Mouse (Mus musculus) spleen, postnatal 4 days (tissue): ENCODE results near the gene Crhbp.

Experiments used
- DNase-seq, 2 experiments: peaks; one replicate each; pipeline ENCODE4 v3.0.0; 2022; ENCODE audit warnings: low spot score in 2 of 2

Crhbp gene

DNA sequence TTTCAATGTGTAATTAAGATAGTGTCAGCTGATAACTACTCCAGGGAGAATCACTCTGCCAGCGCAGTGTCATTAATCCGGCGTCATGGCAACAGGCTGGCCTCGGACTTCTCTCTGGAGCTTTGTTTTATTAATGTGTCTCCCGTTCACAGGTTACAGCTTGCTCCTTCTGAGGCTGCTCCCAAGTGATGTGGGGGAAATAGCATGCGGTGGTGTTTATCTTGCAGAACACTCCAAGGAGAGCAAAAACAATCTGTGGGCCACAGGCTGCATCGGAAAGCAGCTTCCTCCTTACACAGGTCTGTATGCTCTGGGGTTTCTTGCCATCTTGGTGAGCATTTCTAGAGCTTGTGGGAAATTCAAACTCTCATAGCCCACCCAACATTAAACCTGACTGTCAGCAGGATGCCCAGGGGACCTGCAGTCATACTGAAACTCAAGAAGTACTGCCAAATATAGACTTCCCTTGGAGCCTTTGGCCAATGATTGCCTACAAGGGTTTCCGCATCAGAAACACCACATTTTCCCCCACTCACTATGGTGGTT, 25.4 kb downstream of the Crhbp start:
- DNase-seq = no peak

DNA sequence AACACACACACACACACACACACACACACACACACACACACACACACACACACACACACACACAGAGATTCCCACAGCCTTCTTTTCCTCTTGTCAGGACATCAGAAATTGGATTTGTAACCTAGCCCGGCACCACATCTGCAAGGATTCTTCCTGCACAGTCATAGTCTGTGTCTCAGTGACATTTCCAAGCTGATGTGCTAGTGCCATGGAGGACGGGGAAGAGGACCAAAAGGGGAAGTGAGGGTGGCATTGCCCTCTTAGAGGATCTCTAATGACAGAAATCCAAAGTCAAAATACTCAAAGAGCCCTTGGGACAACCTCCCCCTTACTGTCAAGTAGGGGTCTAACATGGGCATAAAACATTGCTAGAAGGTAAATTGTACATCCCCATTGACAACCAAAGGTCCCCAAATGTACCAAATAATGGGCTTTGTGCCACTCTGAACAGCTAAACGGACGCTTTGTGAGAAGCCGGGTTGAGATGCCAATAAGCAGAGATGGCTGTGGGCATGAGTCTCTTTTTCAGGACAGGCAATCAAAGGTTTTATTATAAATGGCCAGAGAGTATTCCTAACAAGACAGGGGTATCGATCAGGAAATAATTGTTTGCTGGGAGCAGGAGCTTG, 26.0 kb downstream of the Crhbp start:
- no peak for DNase-seq

DNA sequence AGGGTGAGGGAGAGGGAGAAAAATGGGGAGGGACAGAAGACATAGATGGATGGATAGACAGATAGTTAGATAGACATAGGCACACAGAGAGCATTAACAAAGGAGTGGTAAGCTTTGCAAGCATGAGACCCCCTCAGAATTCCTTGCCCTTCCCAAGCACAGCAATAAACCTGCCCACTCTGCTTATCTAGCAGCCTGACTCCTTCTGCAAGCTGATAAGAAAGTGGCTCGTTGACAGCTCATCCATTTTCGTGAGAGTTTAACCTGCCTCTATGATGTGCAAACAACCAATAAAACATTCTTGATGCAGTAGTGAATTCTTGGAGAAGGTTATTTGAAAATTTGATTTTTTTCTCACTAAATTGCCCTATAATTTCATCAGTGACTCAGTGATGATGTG, 32.5 kb downstream of the Crhbp start:
- no peak for DNase-seq

DNA sequence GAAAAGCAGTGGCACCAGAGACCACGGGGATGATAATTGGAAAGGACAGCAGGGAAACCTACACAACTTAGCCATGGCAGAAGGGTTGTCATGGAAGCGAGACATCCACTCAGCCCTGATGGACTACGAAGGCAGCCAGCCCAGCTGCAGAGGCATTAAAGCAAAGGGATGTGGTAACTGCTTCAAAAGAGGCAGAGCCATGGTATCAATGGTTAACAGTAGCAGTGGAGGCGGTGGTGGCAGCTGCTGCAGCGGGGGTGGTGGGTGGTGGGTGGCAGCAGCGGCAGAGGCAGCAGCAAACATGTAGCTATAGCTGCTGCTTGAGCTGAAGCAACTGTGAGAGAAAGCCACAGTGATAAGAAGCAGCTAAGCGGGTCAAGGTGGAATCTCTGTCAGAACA, 51.5 kb downstream of the Crhbp start:
- DNase-seq = no peak

DNA sequence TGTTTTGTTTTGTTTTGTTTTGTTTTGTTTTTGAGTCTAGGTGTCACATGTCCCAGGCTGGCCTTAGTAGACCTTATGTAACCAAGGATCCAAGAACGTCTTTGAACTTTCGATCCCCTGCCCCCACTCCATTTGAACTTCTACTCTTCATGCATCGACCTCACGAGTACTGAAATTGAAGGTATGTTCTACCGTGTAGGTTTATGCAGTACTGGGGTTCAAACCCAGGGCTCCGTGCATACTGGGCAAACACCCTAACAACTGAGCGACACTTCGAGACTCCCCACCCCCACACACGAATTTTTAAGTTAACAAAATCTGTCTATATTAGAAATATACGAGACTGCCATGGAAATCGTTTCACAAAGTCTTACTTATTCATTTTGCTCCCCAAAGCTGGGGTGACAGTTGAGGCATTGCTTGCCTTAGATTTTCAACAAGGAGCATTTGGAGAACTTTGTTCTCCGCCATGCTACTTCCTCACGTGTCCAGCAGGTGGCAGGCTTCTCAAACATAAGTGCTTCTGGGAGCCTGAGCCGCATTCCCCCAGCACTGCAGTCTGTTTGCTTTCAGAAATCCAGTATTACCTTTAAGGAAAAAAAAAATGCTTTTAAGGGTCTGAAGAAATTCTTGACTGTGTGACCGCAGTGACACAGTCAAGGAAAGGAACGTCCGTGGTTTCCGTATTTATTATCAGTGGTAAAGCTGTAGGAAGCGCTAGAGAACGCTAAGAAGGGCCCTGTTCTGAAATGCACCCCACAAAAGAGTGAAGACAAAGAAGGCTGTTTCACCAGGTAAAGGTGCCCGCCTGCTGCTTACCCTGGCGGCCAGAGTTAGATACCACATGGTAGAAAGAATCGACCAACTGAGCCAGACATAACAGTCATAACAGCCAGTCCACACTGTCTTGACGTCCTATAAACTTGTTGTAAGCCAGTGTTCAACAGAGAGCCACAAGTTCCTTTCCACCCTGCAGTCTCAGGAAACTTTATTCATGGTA, 54.6 kb downstream of the Crhbp start:
- peak; percentile 63 to 87 for DNase-seq

DNA sequence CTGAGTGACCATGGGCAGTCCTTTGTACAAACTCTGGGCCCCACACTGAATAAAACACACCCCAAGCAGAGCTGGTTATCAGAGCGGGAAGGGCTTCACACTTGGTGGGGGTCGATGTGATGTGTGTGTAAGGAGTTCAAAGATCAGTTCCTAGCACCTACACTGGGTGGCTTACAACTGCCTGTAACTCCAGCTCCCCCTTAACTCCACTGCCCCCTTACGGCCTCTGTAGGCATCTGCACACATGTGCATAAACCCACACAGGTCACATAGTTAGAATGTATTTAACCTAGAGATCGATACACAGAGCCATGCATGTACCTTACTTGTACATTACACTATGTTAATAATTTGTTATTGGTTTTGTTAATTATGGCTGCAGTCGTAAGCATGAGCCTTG, 56.5 kb downstream of the Crhbp start:
- DNase-seq = no peak

DNA sequence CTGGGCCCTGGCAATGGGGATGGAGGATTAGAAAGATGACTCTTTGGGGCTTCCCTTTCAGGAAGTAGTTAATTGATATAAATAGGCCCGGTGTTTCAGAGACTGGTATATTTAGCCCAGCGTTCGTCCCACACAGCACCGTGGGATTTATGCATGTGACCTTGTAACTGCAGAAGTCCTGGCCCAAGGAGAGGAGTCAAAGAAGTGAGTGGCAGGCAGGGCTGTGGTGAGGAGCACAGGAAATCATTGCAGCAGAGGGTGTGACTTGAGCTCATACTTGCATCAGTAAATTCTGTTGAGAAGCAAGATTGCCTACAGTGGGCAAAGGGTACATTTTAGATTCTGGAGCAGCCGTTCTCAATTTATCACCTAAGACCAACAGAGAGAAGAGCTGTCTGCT, 62.3 kb downstream of the Crhbp start:
- DNase-seq = no peak
